Mouse (Mus musculus) liver, adult 2 months (tissue): ENCODE data around the gene Dnajc17. TPM values are rescaled to one million over a fixed set of nuclear protein-coding genes. Genes with fewer than 3 reads are reported as not detected.

Experiments
- DNase-seq: peaks from one replicate; pipeline ENCODE4 v3.0.0-alpha.2; 2011; ENCODE audit warnings: low read depth, low spot score; ENCODE audit errors: extremely low read depth
- H3K27ac ChIP-seq: fragments of 200-500 bp; replicated peaks from 2 replicates; pipeline ENCODE4 v1.5.1; 2012; ENCODE audit warnings: low read depth, mild to moderate bottlenecking, control low read depth, inconsistent platforms, low read length; ENCODE audit not compliant: insufficient read depth
- H3K27me3 ChIP-seq: fragments of 200-500 bp; 2 replicates; pipeline ENCODE4 v1.6.1; 2012; ENCODE audit warnings: mild to moderate bottlenecking, moderate library complexity, low read length, inconsistent platforms; ENCODE audit not compliant: control insufficient read depth, insufficient read depth
- H3K36me3 ChIP-seq: fragments of 200-500 bp; 2 replicates; pipeline ENCODE4 v1.6.1; 2012; ENCODE audit warnings: low read length, inconsistent platforms; ENCODE audit not compliant: control insufficient read depth, insufficient read depth
- H3K4me1 ChIP-seq: fragments of 200-500 bp; 2 replicates; pipeline ENCODE4 v1.6.1; 2011; ENCODE audit warnings: low read length; ENCODE audit not compliant: control insufficient read depth, insufficient read depth
- H3K4me3 ChIP-seq: fragments of 200-500 bp; 2 replicates; pipeline ENCODE4 v1.5.1; 2011; ENCODE audit warnings: low read depth, mild to moderate bottlenecking, control low read depth, low read length, moderate library complexity; ENCODE audit not compliant: insufficient read depth
- H3K79me2 ChIP-seq: fragments of 200-500 bp; 2 replicates; pipeline ENCODE4 v1.6.1; 2012; ENCODE audit warnings: inconsistent platforms, mild to moderate bottlenecking, low read length, moderate library complexity; ENCODE audit not compliant: control insufficient read depth, insufficient read depth
- H3K9ac ChIP-seq: fragments of 200-500 bp; 2 replicates; pipeline ENCODE4 v1.6.1; 2012; ENCODE audit warnings: low read depth, mild to moderate bottlenecking, control low read depth, inconsistent platforms, low read length
- CTCF ChIP-seq: fragments of 200-500 bp; IDR thresholded peaks from 2 replicates; pipeline ENCODE4 v1.5.1; 2011; ENCODE audit warnings: low read depth, low read length, control low read depth
- POLR2A ChIP-seq: fragments of 200-500 bp; IDR thresholded peaks from 2 replicates; pipeline ENCODE4 v1.6.1; 2011; ENCODE audit warnings: low read length, control low read depth; ENCODE audit not compliant: insufficient read depth; ENCODE audit errors: extremely low read depth
- WGBS: fragments of 180-500 bp; shearing (Covaris S2); methylation state at CpG from one replicate; pipeline ENCODE4 v1.1.7; 2018; 5-methylcytosine and 5-hydroxymethylcytosine counted together
- polyA plus RNA-seq: library from polyadenylated mRNA; depleted of rRNA; stranded (reverse); fragments of >200 nt; gene quantifications from 2 replicates; pipeline ENCODE4 v1.2.3, GENCODE M21; 2012
- total RNA-seq: library from RNA; depleted of rRNA; stranded (reverse); fragments of >200 nt; gene quantifications from 2 replicates; pipeline ENCODE4 v1.2.3, GENCODE M21; 2014

The Dnajc17 gene
- total and polyA plus RNA-seq, 2 experiments = 2.6 to 3.6 TPM

DNA sequence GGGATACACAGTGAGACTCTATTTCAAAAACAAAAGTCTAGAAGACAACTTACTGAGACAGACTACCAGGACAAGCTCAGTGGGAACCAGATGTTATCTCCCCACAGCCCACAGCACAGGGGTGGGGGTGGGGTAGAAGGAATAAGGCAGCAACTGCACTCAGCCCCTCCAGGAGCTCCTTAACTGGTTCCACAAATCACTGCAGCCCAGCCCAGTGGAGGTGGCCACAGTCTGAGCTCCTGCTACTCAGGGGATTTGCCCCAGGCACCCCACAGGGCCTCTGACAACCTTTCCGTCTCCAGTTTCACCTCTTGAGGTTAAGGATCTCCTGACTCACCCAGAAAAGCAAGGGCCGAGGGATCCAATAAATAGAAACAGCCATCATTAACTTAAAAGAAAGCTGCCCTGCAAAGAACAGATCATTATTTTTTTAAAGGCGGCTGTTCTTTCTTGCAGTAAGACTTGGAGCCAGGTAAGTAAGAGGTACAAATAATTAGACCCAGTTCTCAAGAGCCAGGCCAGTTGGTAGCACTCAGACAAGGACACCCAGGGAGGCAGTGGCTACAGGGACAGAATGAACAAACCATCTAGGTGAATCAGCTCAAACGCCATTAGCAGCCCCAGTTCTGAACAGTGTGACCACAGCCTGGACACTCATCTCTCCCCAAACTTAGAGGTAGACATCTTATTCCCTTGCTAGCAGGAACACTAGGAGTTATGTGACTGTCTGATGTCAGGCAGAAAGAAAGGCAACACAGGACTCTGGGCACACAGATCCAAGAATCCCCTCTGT is 12.1 kb downstream of the Dnajc17 start:
- DNase-seq = no peak
- Histone ChIP-seq H3K4me1 (no peaks in the 10 kb centered on the region; the same call in 1 of the 2 replicates), H3K36me3 (no peaks in the 10 kb centered on the region), H3K27me3 (no peaks in the 10 kb centered on the region), H3K9ac (no peak overlapping the region), H3K79me2 (peaks cover 5% of the 10 kb centered on the region; the same call in 1 of the 2 replicates), H3K4me3 (no peak overlapping the region), H3K27ac (no peak overlapping the region)
- no peak for TF ChIP-seq CTCF
- TF ChIP-seq POLR2A = no peak
- 94% methylated on average over 4 of the region's 4 CpGs for WGBS

DNA sequence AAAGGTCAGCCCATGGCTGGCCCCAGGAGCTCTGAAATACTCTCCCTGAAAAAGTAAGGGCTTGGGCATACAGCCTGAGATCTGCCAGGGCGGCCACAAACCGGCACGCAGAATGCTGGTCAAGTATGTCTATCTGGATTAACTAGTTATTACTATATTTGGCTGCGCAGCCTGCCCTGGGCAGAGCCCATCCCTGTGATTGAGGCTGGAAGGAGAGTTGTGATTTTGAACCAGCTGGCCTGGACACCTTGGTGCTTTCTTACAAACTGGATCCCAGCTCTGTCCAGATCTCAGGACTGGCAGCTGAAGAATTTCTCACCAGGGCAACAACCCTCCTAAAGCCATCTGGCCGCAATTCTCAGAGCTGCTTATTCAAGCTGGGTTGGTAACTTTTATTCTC is 14.5 kb downstream of the Dnajc17 start:
- 94% methylated on average over 5 of the region's 5 CpGs for WGBS
- H3K27me3 ChIP-seq = no peaks in the 10 kb centered on the region
- H3K36me3 ChIP-seq = no peaks in the 10 kb centered on the region
- DNase-seq = no peak
- H3K79me2 ChIP-seq = 0 out of 2 replicates have a peak, but pooled peaks cover 5% of the 10 kb centered on the region
- no peak overlapping the region for H3K4me3 ChIP-seq
- TF ChIP-seq CTCF (no peak), POLR2A (no peak)
- no peak overlapping the region for H3K27ac ChIP-seq
- no peak overlapping the region for H3K9ac ChIP-seq
- peaks cover 1% of the 10 kb centered on the region; the same call in 1 of the 2 replicates for H3K4me1 ChIP-seq

DNA sequence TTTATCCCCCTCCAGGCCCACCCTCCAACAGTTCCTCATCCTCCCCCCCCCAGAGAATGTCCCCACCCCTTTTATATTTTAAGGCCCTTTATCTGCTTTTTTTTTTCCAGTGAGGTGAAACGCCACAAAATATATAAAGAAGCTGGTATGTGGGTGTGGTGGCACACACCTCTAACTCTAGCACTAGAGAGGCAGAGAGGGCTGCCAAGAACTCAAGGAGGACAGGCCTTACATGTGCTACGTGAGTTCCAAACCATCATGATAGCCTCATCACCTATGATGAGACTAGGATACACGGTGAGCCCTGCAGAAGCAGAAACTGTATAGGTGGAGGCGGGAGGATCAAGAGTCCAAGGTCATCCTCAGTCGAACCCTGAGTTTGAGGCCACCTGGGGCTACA is 17.6 kb downstream of the Dnajc17 start:
- 71% methylated on average over 5 of the region's 5 CpGs for WGBS
- H3K4me1 ChIP-seq = 0 out of 2 replicates have a peak, but pooled peaks cover 3% of the 10 kb centered on the region
- TF ChIP-seq CTCF = no peak
- TF ChIP-seq POLR2A = no peak
- H3K36me3 ChIP-seq = no peaks in the 10 kb centered on the region
- H3K27me3 ChIP-seq = no peaks in the 10 kb centered on the region
- H3K4me3 ChIP-seq = no peak overlapping the region
- DNase-seq = no peak
- no peak overlapping the region for H3K9ac ChIP-seq
- H3K27ac ChIP-seq = no peak overlapping the region
- H3K79me2 ChIP-seq = 0 out of 2 replicates have a peak, but pooled peaks cover 3% of the 10 kb centered on the region

DNA sequence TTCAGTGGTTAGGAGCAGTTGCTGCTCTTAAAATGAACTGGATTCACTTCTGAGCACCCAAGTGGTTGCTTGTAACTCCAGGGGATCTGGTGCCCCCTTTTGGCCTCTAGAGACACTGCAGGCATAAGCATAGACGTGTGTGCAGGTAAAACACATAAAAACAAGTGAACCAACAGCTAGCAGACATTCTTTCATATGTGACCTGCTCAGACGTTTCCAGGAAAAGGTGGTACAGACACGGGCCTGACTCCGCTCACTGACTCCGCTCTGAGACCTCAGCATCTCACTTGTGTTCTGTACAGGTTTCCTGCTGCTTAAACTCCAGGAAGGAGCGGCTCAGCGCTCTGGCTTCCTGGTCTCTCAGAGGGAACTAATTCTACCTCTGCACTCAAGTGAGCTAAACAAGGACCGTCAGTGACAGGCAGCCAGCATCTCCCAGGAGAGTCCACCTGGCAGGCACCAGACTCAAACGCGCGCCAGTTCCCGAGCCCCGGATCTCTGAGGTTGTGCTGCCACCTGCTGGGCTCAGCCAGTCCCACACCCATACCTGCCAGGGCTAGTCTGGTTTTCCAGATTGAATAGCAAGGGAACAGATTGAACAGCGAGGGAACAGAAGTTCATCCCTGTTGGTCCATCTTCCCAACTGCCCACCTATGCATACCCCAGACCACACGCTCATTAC is 19.4 kb downstream of the Dnajc17 start:
- H3K79me2 ChIP-seq = no peaks in the 10 kb centered on the region
- WGBS = 8% methylated on average over 15 of the region's 15 CpGs
- no peaks in the 10 kb centered on the region for H3K27me3 ChIP-seq
- no peak overlapping the region for H3K27ac ChIP-seq
- peak; percentile 61 for DNase-seq
- H3K4me3 ChIP-seq = peak overlapping the region; percentile 0; the same call in 1 of the 2 replicates
- no peak overlapping the region for H3K9ac ChIP-seq
- 0 out of 2 replicates have a peak, but pooled peaks cover 3% of the 10 kb centered on the region for H3K4me1 ChIP-seq
- no peaks in the 10 kb centered on the region for H3K36me3 ChIP-seq
- peak; percentile 96 for TF ChIP-seq CTCF
- TF ChIP-seq POLR2A = no peak

DNA sequence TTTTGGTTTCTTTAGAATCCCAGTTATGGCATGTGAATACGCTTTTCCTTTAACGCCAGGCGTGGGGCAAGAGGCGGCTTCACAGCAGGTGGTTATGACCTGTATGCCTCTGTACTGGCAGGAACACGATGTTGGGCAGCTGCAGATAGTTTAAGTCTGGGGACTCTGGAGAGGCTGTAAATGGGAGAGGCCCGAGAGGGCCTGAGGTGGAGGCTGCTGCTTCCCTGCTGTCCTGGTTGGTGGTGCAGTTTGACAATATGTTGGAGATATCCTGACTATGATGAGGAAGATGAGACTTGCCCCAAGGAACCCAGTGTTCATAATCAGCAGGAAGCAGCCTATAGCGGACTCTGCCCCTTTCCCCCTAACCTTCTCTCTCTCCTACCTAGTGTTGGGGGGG is 25.7 kb downstream of the Dnajc17 start:
- Histone ChIP-seq H3K27ac (no peak overlapping the region), H3K27me3 (no peaks in the 10 kb centered on the region), H3K36me3 (no peaks in the 10 kb centered on the region; the same call in 1 of the 2 replicates), H3K9ac (no peak overlapping the region), H3K79me2 (no peaks in the 10 kb centered on the region), H3K4me3 (no peak overlapping the region), H3K4me1 (no peaks in the 10 kb centered on the region)
- DNase-seq = no peak
- TF ChIP-seq CTCF (no peak), POLR2A (no peak)
- WGBS = 91% methylated on average over 7 of the region's 7 CpGs
